Mouse (Mus musculus) hindbrain, embryonic 11.5 days (tissue): ENCODE measurements around the gene Prpsap1. TPM values are rescaled to one million over a fixed set of nuclear protein-coding genes. Genes with fewer than 3 reads are reported as not detected.
A peak's percentile ranks its signal among the peaks of the same experiment; 100 is the strongest.
"Not testable (repeated sequence)": the region's sequence is repeated elsewhere in the genome, so short reads cannot be mapped to it uniquely, and the experiment has no call there.

Source experiments
- ATAC-seq: fragments of 200-750 bp; cut with Nextera tagmentation; 2 replicates; pipeline ENCODE4 v1.8.0; 2017; ENCODE audit warnings: mild to moderate bottlenecking, moderate TSS enrichment, moderate library complexity; ENCODE audit not compliant: low FRiP score
- DNase-seq: peaks from one replicate; pipeline ENCODE4 v3.0.0-alpha.2; 2015; ENCODE audit warnings: low spot score
- H3K27ac ChIP-seq: fragments of 300-500 bp; sonication (generic); 2 replicates; pipeline ENCODE4 v1.5.1; 2014; ENCODE audit warnings: mild to moderate bottlenecking, low read depth, low read length
- H3K27me3 ChIP-seq: fragments of 300-500 bp; sonication (generic); 2 replicates; pipeline ENCODE4 v1.6.1; 2014; ENCODE audit warnings: mild to moderate bottlenecking, low read length, moderate library complexity, mixed read lengths; ENCODE audit not compliant: control insufficient read depth, insufficient read depth
- H3K36me3 ChIP-seq: fragments of 300-500 bp; sonication (generic); 2 replicates; pipeline ENCODE4 v1.6.1; 2014; ENCODE audit warnings: mild to moderate bottlenecking, low read length, moderate library complexity, mixed read lengths; ENCODE audit not compliant: control insufficient read depth, insufficient read depth
- H3K4me1 ChIP-seq: fragments of 300-500 bp; sonication (generic); replicated peaks from 2 replicates; pipeline ENCODE4 v1.6.1; 2014; ENCODE audit warnings: low read length, mixed read lengths; ENCODE audit not compliant: control insufficient read depth, insufficient read depth
- H3K4me2 ChIP-seq: fragments of 300-500 bp; sonication (generic); replicated peaks from 2 replicates; pipeline ENCODE4 v1.6.1; 2014; ENCODE audit warnings: mild to moderate bottlenecking, low read depth, low read length
- H3K4me3 ChIP-seq: fragments of 300-500 bp; sonication (generic); 2 replicates; pipeline ENCODE4 v1.5.1; 2014; ENCODE audit warnings: low read depth, low read length
- H3K9ac ChIP-seq: fragments of 300-500 bp; sonication (generic); 2 replicates; pipeline ENCODE4 v1.6.1; 2014; ENCODE audit warnings: low read depth, low read length
- H3K9me3 ChIP-seq: fragments of 300-500 bp; sonication (generic); 2 replicates; pipeline ENCODE4 v1.6.1; 2016; ENCODE audit warnings: low read length; ENCODE audit not compliant: control insufficient read depth
- WGBS: fragments of 180-500 bp; shearing (Covaris S2); extraction: QIAGEN DNeasy Blood & Tissue Kit; methylation state at CpG from one replicate; pipeline ENCODE4 v1.1.7; 2014; 5-methylcytosine and 5-hydroxymethylcytosine counted together
- polyA plus RNA-seq: library from polyadenylated mRNA; unstranded; fragments of >200 nt; fragmentation: Nextera tagmentation; extraction: Ambion mirVana; gene quantifications from 2 replicates; pipeline ENCODE4 v1.2.1, GENCODE M21; 2014

Gene Prpsap1
- polyA plus RNA-seq, 1 experiment from 2014 or later, result 169 TPM

GRCm38 (mm10) chr11:116470896-116471295, 23.1 kb downstream of the Prpsap1 start:
- Histone ChIP-seq H3K4me3 (no peak overlapping the region), H3K36me3 (0 out of 2 replicates have a peak, but pooled peaks cover 7% of the 10 kb centered on the region), H3K9me3 (no peaks in the 10 kb centered on the region), H3K27ac (no peak overlapping the region), H3K4me2 (no peak overlapping the region), H3K27me3 (no peaks in the 10 kb centered on the region), H3K4me1 (no peaks in the 10 kb centered on the region), H3K9ac (no peak overlapping the region)
- DNase-seq, result no peak
- no peak for ATAC-seq
- 86% methylated on average over 4 of the region's 4 CpGs for WGBS

- Histone ChIP-seq H3K4me2 (no peak overlapping the region), H3K9me3 (no peaks in the 10 kb centered on the region), H3K9ac (no peak overlapping the region), H3K27me3 (no peaks in the 10 kb centered on the region), H3K4me1 (no peaks in the 10 kb centered on the region), H3K36me3 (0 out of 2 replicates have a peak, but pooled peaks cover 4% of the 10 kb centered on the region), H3K27ac (no peak overlapping the region), H3K4me3 (no peak overlapping the region)
- WGBS, result 85% methylated on average over 3 of the region's 3 CpGs
- no peak for ATAC-seq
- DNase-seq, result no peak
Measured at GRCm38 (mm10) chr11:116470249-116470648, 23.8 kb downstream of the Prpsap1 start.

- 92% methylated on average over 3 of the region's 3 CpGs for WGBS
- H3K27me3 ChIP-seq, result not testable (repeated sequence)
Measured at GRCm38 (mm10) chr11:116468338-116468737, 25.7 kb downstream of the Prpsap1 start.

GRCm38 (mm10) chr11:116466141-116466540, 27.9 kb downstream of the Prpsap1 start, which contains the start of gene Qrich2:
Gene Qrich2 (minus strand): TSS chr11:116466241.
- ATAC-seq (no peak), DNase-seq (no peak)
- no peak within 1 kb of the TSS for H3K9ac ChIP-seq
- no peaks in the 10 kb centered on the region for H3K27me3 ChIP-seq
- no peaks in the 10 kb centered on the region for H3K9me3 ChIP-seq
- H3K36me3 ChIP-seq, result no peaks in the 10 kb centered on the region
- H3K4me1 ChIP-seq, result no peaks in the 10 kb centered on the region
- no peak within 1 kb of the TSS for H3K4me3 ChIP-seq
- WGBS, result 67% methylated on average over 20 of the region's 20 CpGs
- H3K4me2 ChIP-seq, result no peak within 1 kb of the TSS
- no peak within 1 kb of the TSS for H3K27ac ChIP-seq

More at GRCm38 (mm10) chr11:116468338-116468737, 25.7 kb downstream of the Prpsap1 start:
- H3K9ac ChIP-seq, H3K4me1 ChIP-seq, DNase-seq, H3K27ac ChIP-seq, H3K4me2 ChIP-seq, H3K4me3 ChIP-seq, ATAC-seq, H3K36me3 ChIP-seq, H3K9me3 ChIP-seq: not testable (repeated sequence)

GRCm38 (mm10) chr11:116463833-116464232, 30.2 kb downstream of the Prpsap1 start:
- no peaks in the 10 kb centered on the region for H3K36me3 ChIP-seq
- H3K9me3 ChIP-seq, result no peaks in the 10 kb centered on the region
- DNase-seq (peak; percentile 89), ATAC-seq (no peak)
- 15% methylated on average over 2 of the region's 2 CpGs for WGBS
- no peaks in the 10 kb centered on the region for H3K4me1 ChIP-seq
- H3K4me2 ChIP-seq, result no peak overlapping the region
- H3K4me3 ChIP-seq, result no peak overlapping the region
- no peak overlapping the region for H3K27ac ChIP-seq
- H3K27me3 ChIP-seq, result no peaks in the 10 kb centered on the region
- no peak overlapping the region for H3K9ac ChIP-seq

GRCm38 (mm10) chr11:116463338-116463737, 30.7 kb downstream of the Prpsap1 start:
- Histone ChIP-seq H3K27me3 (no peaks in the 10 kb centered on the region), H3K4me2 (no peak overlapping the region), H3K27ac (no peak overlapping the region), H3K9me3 (no peaks in the 10 kb centered on the region), H3K4me1 (no peaks in the 10 kb centered on the region), H3K9ac (no peak overlapping the region), H3K4me3 (no peak overlapping the region), H3K36me3 (no peaks in the 10 kb centered on the region)
- no peak for ATAC-seq
- 55% methylated on average over 5 of the region's 5 CpGs for WGBS
- DNase-seq, result no peak

- no peak overlapping the region for H3K4me3 ChIP-seq
- no peaks in the 10 kb centered on the region for H3K9me3 ChIP-seq
- no peaks in the 10 kb centered on the region for H3K4me1 ChIP-seq
- H3K4me2 ChIP-seq, result no peak overlapping the region
- ATAC-seq (no peak), DNase-seq (no peak)
- H3K9ac ChIP-seq, result no peak overlapping the region
- H3K27me3 ChIP-seq, result no peaks in the 10 kb centered on the region
- H3K36me3 ChIP-seq, result no peaks in the 10 kb centered on the region
- 54% methylated on average over 4 of the region's 4 CpGs for WGBS
- no peak overlapping the region for H3K27ac ChIP-seq
Measured at GRCm38 (mm10) chr11:116459786-116460185, 34.2 kb downstream of the Prpsap1 start.

- H3K9me3 ChIP-seq, result no peaks in the 10 kb centered on the region
- H3K36me3 ChIP-seq, result no peaks in the 10 kb centered on the region
- H3K4me3 ChIP-seq, result no peak overlapping the region
- WGBS, result 84% methylated on average over 8 of the region's 8 CpGs
- H3K4me1 ChIP-seq, result no peaks in the 10 kb centered on the region
- no peaks in the 10 kb centered on the region for H3K27me3 ChIP-seq
- no peak overlapping the region for H3K4me2 ChIP-seq
- no peak overlapping the region for H3K27ac ChIP-seq
- ATAC-seq (no peak), DNase-seq (no peak)
- no peak overlapping the region for H3K9ac ChIP-seq
Measured at GRCm38 (mm10) chr11:116456234-116456633, 37.8 kb downstream of the Prpsap1 start.

GRCm38 (mm10) chr11:116453889-116454288, 40.1 kb downstream of the Prpsap1 start:
- H3K4me1 ChIP-seq, result no peaks in the 10 kb centered on the region
- H3K36me3 ChIP-seq, result no peaks in the 10 kb centered on the region
- 90% methylated on average over 10 of the region's 10 CpGs for WGBS
- ATAC-seq (no peak), DNase-seq (no peak)
- H3K4me3 ChIP-seq, result no peak overlapping the region
- no peaks in the 10 kb centered on the region for H3K27me3 ChIP-seq
- H3K4me2 ChIP-seq, result no peak overlapping the region
- no peak overlapping the region for H3K9ac ChIP-seq
- H3K27ac ChIP-seq, result no peak overlapping the region
- no peaks in the 10 kb centered on the region for H3K9me3 ChIP-seq
